Mouse (Mus musculus) embryo, embryonic 10.5 days (tissue): ENCODE measurements around the gene Lexm.

Experiments
- DNase-seq: peaks from one replicate; pipeline ENCODE4 v3.0.0-alpha.2; 2015; ENCODE audit warnings: low spot score

Lexm gene

DNA sequence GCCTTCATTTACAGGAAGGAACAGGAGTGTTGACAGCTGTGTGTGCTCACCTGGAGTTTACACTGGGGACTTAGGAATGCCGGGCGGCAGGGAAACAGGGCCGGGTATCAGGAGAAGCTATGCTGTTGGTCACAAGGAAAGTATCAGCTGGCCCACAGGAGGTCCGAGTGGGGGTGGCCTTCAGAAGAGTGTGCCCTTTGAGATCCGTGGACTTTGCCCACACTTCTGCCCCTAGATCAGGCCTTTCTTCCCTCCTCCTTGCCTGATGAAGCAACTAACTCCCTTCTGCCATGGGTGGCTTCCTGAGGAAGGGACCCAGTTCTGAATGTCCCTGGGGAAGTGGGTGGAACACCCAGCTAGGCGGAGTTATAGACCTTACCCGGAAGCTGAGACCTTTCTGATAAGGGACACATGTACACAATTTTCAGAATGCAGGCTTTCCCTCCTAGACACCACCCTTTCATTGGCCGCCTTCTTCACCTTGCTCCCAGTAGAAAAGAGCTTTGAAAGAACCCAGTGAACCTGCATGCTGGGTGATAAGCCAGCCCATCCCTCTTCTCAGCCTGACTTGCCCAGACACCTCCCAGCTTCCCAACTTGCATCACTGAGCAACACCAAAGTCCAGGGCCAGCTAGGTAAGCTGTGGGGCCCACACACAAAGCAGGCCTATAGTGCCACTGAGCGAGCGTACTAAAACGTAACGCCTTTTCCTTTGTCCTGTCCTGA, 34.5 kb downstream of the Lexm start:
- DNase-seq: no peak

DNA sequence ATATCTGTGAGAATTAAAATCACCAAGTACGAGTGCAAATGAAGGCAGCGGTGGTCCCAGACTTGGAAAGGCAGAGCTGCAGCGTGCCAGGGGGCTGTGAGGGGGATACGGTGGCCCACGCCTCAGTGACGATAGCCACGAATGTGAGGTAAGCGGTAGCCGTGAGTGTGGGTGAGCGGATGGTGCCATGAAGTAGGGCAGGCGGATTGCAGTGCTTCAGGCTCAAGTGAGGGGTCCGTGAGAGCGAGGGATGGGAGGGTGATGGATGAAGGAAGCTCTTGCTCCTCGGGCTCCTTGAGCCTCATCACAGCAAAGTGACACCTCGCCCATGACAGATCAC, 35.2 kb downstream of the Lexm start:
- DNase-seq: no peak

DNA sequence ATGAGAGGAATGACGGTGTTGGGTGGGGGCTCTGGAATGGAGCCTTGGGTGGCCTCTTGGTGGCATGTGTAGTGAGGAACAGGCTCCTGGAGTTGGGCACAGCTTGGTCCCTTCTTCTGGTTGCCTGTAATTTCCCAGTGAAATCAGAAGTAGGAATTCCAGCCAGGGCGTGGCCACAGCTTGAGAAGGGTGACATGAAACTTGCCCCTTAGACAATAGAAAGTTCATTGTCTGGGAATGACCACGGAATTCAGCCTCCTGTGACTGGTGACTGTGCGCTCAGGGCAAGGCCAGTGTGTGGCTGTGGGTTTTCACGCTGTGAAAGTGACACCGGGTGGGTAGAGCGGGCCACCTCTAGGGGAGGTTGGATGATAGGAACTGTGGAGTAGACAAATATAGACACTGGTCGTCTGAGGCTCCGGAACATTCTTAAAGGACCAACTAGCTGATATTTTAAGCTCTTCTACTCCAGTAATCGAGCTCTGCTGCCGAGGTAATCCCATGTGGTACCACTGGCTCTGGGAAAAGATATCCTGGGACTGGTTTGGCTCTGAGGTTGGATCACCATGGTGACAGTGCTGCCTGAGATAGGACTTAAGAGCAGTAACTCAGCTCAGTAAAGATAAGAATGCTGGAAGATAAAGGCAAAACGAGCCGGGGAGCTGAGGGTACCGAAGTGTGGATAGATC, 35.7 kb downstream of the Lexm start:
- no peak for DNase-seq

DNA sequence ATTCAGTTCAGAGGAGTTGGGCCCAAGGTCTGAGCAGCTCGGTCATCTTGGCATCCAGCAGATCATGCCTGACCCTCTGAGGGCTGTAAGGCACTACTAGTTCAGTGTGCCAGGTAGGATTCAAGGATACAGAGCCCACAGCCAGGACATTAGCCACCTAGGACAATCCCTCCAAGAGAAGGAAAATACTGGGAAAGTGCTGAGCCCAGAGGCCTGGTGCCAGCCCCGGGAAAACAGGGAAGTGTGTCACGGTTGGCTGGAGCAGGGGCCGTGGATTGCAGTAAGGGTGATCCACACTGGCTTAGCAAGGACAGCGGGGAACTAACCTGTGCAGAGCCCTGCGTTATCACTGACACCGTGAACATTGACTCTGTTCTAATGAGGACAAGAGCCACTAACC, 39.5 kb downstream of the Lexm start:
- DNase-seq: no peak

DNA sequence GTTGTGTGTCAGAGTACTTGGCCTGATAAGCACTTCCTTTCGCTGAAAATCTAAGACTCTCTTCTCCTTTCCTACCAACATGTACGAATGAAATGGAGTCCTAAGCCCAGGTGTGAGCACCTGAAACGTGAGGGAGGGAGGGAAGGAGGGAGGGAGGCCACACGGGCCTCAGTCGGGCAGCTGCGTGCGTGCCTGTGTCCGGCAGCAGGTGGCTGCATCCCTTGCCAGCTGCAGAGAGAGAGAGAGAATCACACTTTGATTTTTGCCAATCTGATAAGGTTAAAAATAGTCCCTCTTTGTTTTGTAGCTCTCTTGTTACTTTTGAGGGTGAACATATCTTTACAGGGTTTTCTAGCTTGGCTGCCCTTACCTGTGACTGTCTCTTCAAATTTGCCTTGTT, 42.0 kb downstream of the Lexm start:
- DNase-seq: no peak

DNA sequence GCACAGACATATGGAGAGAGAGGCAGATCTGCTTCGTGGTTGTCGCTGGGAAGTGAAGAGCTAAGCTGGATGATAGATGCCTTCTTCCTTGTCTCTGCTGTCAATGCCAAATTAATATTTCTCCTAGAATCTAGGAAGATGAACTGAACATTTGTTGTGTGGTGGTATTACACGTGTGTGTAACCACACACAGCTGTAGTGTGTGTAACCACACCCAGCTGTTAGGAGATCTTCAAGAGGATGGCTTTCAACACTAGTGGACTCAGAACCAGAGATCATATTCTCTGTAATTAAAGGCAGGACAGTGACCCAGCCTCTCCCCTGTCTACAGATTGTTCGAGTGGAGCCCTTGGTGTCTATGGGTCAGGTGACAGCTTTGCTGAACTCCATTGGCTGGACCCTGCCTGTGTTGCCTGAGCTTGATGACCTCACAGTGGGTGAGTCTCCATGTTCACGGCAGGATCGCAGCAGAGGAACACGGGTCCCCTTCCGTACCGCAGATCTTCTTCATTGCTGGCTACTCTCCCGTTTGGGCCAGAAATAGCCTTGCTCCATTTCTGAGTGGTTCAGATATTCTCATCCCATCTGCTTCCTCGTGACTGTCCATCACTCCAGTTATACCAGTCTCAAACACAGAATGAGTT, 45.8 kb downstream of the Lexm start:
- DNase-seq: no peak

DNA sequence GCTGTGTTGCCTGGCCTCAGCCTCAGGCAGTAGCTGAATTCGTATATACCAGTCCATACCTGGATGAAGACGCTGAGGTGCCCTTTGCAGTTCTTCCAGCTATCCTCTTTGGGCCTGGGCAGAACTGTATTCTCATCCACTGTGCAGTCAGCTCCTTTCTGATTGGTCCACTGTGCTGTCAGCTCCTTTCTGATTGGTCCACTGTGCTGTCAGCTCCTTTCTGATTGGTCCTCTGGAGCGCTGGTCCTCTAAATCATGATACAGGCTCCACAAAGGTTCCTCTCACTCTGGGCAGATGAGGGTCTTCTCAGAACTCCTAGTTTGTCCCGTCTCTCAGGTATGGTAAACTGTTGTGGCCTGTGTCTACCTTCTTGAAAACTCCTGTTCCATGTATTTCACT, 47.4 kb downstream of the Lexm start:
- DNase-seq: no peak

DNA sequence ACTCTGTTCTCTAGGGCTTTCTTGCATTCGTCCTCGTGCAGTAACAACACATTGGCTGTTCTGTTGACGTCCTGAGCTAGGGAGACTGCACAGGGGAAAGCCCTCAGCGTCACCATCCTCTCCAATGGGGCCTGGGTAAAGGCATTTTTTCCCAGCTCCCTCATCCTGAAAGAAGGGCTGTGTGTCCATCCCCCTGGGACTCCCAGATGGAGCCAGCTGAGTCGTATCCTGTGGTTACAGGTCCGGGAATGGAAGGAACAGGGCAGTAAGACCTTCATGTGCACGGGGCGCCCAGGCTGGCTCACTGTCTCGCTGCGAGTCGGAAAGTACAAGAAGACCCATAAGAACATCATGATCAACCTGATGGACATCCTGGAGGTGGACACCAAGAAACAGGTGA, 52.9 kb downstream of the Lexm start:
- DNase-seq: no peak

DNA sequence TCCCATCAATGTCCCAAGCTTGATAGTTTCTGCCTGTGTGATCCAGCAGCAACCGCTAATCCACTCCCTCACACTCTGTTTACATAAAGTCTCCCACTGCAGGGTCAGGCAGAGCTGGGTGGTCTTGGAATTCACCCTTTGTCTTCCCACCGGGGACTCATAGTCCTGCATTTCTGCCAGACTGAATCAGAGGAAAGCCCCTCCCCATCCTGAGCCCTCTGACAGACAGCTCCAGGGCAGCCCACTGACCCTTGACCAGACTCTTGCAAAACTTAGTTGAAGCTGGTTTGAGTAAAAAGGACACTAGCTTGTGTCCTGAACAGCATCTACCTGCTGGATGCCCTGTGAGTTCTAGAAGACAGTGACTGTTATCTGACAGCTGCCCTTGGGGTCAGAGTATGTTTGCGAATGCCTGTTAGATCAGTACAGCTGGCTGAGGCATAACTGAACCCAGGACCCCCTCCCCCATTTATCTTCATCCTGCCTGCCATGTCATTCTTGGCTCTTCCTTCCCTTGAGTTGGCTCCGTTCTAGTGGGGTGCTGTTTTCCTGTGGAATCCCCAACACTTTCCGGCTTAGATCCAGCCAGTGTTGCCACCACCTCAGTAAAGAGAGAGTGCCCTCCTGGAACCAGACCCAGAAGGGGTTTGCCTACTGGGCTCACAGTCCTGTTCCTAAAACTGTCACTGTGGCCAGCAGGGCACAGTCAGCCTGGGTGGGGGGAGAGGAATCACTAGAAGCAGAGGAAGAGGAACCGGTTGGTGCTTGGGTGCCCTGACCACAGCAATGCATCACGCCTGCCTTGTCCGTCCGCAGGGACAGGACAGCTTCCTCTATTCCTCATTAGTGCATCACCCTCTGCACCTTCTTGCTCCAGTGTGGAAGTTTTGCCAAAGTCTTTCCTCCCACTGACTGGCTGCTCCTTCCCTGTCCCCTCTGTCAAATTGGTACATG, 53.9 kb downstream of the Lexm start:
- peak; percentile 75 for DNase-seq

DNA sequence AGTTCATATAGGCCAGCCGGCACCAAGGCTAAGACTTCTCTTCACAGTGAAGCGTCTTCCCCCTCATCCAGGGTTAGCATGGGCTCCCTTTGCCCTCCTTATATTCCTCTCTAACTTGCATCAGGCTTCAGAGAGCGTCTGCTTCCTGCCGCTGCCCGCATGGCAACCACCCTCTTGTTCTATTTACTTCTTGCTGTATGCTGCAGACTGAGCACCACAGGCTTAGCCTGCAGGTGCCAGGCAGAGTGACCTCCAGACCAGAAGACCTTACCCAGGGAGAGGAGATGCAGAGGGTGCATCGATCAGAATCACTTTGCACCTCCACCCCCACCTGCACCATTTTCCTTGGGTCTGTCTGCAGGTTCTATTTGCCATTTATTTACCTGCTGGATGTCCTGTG, 55.0 kb downstream of the Lexm start:
- DNase-seq: no peak

DNA sequence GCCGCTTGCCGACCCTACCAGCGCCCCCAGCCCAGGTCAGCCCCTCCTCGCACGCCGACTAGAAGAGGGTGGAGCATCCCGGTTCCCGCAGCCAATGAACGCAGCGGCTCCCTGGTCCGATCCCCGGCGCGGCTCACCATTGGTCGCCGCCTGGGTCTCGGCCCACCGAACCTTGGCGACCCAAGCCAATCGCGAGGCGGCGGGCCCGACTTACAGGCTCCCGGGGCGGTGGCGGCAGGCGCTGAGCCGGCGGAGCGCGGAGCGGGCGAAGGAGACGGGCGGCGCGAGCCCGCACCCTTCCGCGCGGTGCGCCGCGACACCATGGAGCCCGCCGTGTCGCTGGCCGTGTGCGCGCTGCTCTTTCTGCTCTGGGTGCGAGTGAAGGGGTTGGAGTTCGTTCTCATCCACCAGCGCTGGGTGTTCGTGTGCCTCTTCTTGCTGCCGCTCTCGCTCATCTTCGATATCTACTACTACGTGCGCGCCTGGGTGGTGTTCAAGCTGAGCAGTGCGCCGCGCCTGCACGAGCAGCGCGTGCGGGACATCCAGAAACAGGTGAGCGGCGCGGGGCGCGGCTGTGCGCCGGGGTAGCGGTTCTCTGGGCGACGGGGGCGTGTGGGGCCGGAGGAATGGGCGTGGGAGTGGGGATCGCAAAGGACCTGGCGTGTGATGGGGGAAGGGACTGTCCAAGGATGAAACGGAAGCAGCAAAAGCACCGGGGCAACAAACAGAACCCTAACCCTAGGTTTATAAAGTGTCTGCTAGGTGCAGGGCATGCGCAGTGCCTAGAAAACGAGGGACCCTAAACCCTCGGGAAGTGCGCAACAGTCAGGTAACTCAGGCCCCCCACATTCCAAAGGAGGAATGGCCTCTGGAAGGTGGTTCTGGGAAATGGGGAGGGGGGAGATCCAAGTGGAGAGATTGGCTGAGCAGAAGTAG, 55.9 kb downstream of the Lexm start, which contains the start of gene Dhcr24:
Gene Dhcr24, plus strand, starts transcription at position 193 of the 936 bp plus-strand sequence.
- peak; percentile 98 for DNase-seq

DNA sequence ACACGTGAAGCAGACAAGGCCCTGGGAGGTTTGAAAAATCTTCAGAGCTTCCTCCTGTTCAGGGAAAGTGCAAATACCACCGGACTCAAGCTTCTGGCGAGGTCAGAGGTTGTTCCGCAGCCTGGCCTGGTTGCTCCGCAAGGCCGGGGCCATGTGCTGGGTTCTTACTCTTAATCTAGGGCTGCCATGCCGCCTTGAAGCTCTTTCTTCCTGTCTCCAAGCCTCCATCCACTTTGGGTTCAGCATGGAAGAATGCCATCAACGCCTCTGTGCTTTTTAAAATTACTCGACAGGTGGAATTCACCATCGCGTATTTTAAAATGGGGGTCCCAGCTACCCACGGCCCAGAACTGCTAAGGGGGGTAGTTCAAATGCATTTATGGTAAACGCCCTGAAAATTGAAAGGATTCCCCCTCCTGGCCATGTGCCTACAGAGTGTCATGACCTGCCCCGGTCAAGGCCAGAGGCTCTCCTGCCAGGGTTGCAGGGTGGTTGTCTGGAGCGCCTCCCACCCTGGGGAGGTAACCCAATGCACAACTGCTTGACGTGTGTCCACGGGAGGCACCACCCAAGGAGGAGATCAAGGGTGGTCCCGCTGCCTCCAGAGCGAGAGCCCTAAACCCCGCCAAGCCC, 56.7 kb downstream of the Lexm start:
- DNase-seq: peak; percentile 62

DNA sequence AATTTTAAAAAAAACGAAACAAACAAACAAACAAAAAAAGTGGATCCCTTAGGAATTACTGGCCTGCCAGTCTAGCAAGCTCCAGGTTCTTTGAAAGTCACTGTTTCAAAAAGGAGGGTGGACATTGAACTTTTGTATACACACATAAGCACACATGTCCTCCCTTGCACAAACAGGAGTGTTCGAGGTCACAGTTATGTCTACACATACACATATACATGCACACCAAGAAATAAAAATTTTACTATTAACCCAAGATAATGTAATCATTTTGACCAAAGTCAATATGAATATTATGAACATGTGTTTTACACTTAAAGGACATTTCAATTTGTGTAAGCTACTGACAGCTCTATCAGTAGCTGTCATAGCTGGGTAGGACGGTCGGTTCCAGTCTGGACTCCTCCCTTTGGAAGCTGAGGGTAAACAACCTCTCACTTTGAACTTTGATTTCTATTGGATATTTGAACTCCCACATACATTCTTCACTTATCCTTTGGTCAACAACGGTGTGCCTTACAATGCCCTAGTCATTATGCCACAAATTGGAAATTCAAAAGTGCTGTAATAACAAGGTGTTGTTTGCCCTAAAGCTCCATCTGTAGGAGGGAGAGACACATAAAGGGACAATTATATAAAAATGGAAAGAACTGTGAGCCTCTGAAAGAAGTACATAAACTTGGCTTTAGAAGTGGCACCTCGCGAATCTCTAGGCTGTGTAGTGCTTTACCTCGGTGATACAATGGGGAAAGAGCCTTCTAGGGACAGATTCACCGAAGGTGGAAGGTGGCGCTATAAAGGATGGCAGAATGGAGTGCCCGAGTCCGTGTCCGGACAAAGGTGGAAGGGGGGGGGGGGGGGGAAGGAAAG, 57.5 kb downstream of the Lexm start:
- no peak for DNase-seq

DNA sequence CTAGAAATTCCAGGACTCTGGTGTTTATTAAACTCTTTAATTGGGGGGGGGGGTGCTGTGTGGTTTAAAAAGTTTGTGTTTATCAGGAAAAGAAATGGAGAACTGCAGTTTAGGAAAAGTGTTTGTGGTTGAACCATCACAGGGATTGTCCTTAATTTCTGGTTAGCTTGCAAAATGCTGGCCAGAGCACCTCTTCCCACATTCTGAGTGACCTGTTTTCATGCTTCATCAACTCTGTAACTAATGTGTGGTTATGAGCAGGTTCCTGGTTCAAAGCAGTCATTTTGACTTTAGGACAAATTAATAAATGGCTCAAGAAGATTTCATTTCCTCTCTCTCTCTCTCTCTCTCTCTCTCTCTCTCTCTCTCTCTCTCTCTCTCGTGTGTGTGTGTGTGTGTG, 59.1 kb downstream of the Lexm start:
- no peak for DNase-seq

DNA sequence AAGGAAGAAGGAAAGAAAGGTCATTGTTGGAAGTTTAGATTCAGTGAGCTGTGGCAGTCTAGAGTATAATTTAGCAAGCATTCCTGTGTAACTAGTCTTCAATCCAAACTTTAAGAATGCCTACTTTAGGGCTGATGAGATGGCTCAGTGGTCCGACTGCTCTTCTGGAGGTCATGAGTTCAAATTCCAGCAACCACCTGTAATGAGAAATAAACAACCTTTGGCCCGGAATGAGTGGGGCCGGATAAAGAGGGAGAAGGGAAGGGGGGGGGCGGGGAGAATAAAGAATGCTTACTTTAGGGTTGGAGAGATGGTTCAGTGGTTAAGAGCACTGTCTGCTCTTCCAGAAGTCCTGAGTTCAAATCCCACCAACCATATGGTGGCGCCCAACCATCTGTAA, 59.8 kb downstream of the Lexm start:
- DNase-seq: no peak

DNA sequence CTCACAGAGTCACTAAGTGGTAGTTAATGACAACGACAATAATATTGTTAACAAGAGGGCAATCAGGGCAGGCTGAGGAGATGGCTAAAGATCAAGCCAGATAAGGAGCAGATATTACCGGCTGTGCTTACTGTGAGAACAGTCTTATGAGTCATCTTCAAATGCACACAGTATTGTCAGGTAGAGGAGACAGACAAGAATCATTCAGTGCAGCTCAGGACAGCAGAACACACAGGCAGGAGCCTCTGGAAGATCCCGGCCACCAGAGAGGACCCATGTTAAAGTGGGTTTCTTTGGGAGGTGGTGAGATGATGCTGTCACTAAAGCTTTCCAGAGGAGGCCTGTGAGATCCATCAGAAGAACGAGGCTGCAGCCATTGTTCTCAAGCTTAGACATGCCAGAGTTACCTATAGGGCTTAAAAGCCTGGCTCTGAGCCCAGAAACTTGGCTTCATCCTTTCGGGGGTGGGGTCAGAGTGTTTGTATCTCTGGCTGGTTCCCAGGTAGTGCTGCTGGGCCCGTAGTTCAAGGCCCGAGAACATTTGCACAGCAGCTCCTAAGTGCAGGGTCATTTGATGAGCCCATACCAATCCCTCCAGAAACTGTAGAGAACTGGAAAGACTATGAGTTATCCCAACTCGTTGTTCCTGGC, 66.4 kb downstream of the Lexm start:
- no peak for DNase-seq

DNA sequence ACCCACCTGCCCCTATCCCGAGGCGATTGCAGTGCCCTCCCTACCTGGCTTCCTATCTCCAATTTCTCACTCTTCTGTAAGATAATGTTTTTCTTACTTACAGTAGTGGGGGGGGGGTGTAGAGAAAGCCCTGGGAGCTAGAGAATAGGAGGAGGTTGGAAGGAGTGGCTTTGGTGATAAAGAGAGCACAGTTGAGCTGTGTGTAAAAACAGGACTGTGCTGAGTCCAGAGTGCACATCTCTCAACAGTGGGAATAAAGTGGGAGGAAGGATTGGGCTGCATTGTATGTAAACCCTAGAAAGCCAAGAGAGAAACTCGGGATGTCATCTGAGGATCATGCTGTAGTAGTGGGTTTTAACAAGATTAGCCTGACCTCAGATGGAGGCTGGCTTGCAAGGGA, 68.9 kb downstream of the Lexm start:
- DNase-seq: no peak

DNA sequence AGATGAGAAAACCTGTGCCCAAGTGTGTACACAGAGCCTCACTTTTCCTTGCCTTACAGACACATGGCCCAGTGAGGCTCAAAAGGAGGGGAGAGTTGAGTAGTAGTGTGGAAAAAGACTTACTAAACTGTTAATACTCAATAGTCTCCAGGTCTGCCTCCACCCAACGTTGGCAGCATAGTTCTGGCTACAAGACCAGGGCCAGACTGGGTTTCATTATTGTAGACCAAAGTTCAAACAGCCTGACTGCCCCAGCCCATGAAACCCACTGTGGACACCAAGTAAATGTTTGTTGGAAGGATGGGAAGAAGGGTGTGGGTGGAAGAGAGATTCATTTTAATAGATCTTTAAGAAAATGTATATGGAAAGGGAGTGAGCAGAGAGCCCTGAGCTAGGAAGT, 70.1 kb downstream of the Lexm start:
- no peak for DNase-seq

DNA sequence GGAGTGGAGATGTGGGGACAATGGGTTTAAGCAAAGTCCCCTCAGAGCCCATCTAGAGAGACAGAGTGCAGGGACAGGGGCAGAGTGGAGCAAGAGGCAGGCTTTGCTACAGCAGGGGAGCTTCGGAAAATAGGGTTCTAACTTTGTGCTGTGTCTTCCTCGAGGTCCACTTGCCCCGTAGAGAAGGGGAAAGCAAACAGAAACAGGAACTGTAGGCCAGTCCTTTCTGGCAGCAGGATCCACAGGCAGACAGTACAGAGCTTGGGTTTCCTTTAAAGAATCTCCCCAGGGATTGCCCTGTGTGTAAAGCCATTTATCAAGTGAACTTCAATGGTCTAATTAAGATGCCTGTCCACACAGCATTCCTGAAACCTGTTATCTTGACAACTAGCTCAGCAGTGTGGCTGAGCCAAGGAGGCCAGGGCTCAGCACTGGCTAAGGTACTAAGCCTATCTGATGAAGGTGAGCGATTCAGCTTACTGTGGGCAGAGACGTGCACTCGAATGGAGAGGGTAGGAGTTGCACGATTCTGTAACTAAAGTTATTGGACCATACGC, 71.1 kb downstream of the Lexm start:
- peak; percentile 56 for DNase-seq
